Mouse (Mus musculus): ENCODE measurements around the gene Ankrd33.

Ankrd33 gene

GRCm38 (mm10) chr15:101123202-101123601 lies 7.6 kb downstream of the Ankrd33 start:
- 78% methylated on average over 4 of the region's 4 CpGs for WGBS

- 93% methylated on average over 6 of the region's 6 CpGs for WGBS
Observed at GRCm38 (mm10) chr15:101125561-101125960, 10.0 kb downstream of the Ankrd33 start.

- 74% methylated on average over 12 of the region's 12 CpGs for WGBS
Observed at GRCm38 (mm10) chr15:101126876-101127544, 11.5 kb downstream of the Ankrd33 start.

GRCm38 (mm10) chr15:101128181-101129089 lies 12.9 kb downstream of the Ankrd33 start, which contains the start of gene Acvrl1:
Acvrl1 (plus strand) TSS chr15:101128522.
- 14% methylated on average over 46 of the region's 46 CpGs for WGBS

GRCm38 (mm10) chr15:101129412-101129811 lies 13.9 kb downstream of the Ankrd33 start:
- 66% methylated on average over 5 of the region's 5 CpGs for WGBS

- WGBS: 37% methylated on average over 11 of the region's 11 CpGs
Observed at GRCm38 (mm10) chr15:101131498-101131897, 15.9 kb downstream of the Ankrd33 start.

GRCm38 (mm10) chr15:101132041-101132440 lies 16.5 kb downstream of the Ankrd33 start:
- 54% methylated on average over 6 of the region's 6 CpGs for WGBS

GRCm38 (mm10) chr15:101132761-101133160 lies 17.2 kb downstream of the Ankrd33 start:
- 78% methylated on average over 6 of the region's 6 CpGs for WGBS

GRCm38 (mm10) chr15:101133993-101134704 lies 18.6 kb downstream of the Ankrd33 start:
- WGBS: 55% methylated on average over 15 of the region's 15 CpGs

- 63% methylated on average over 8 of the region's 8 CpGs for WGBS
Observed at GRCm38 (mm10) chr15:101135405-101135804, 19.9 kb downstream of the Ankrd33 start.

- WGBS: 82% methylated on average over 11 of the region's 11 CpGs
Observed at GRCm38 (mm10) chr15:101137455-101137854, 21.9 kb downstream of the Ankrd33 start.

GRCm38 (mm10) chr15:101138675-101139074 lies 23.1 kb downstream of the Ankrd33 start:
- 69% methylated on average over 3 of the region's 3 CpGs for WGBS

GRCm38 (mm10) chr15:101139885-101140284 lies 24.3 kb downstream of the Ankrd33 start:
- WGBS: 67% methylated on average over 12 of the region's 12 CpGs

- 65% methylated on average over 6 of the region's 6 CpGs for WGBS
Observed at GRCm38 (mm10) chr15:101140587-101140986, 25.0 kb downstream of the Ankrd33 start.

GRCm38 (mm10) chr15:101141061-101141541 lies 25.5 kb downstream of the Ankrd33 start:
- 33% methylated on average over 13 of the region's 14 CpGs for WGBS

GRCm38 (mm10) chr15:101142672-101143071 lies 27.1 kb downstream of the Ankrd33 start:
- 80% methylated on average over 8 of the region's 8 CpGs for WGBS

GRCm38 (mm10) chr15:101143494-101143893 lies 27.9 kb downstream of the Ankrd33 start:
- WGBS: 22% methylated on average over 8 of the region's 8 CpGs

- 76% methylated on average over 5 of the region's 5 CpGs for WGBS
Observed at GRCm38 (mm10) chr15:101144176-101144575, 28.6 kb downstream of the Ankrd33 start.

GRCm38 (mm10) chr15:101144779-101145178 lies 29.2 kb downstream of the Ankrd33 start:
- 69% methylated on average over 8 of the region's 8 CpGs for WGBS

- 7% methylated on average over 19 of the region's 19 CpGs for WGBS
Observed at GRCm38 (mm10) chr15:101145424-101146099, 30.0 kb downstream of the Ankrd33 start.

All from cerebral cortex, adult 2 months (tissue).